Mouse (Mus musculus): ENCODE measurements around the gene Mtap. TPM values are rescaled to one million over a fixed set of nuclear protein-coding genes. Genes with fewer than 3 reads are reported as not detected.

Mtap gene
- polyA plus RNA-seq (2015; fragmentation: Nextera tagmentation; extraction: Ambion mirVana), result 89.6 and 91.5 TPM in 2 replicates

- H3K27ac ChIP-seq, result peak within 1 kb of the TSS; percentile 87
- peak within 1 kb of the TSS; percentile 90 for H3K9ac ChIP-seq
- H3K9me3 ChIP-seq, result no peaks in the 10 kb centered on the region
- WGBS, result 2% methylated on average over 28 of the region's 31 CpGs
- ATAC-seq (ENCODE audit: low FRiP score, low read depth), result peak; percentile 95
- peak within 1 kb of the TSS; percentile 78 for H3K4me2 ChIP-seq (replicated peaks)
- H3K4me1 ChIP-seq, result peaks cover 35% of the 10 kb centered on the region
- peaks cover 3% of the 10 kb centered on the region; the same call in 1 of the 2 replicates for H3K36me3 ChIP-seq
- peak within 1 kb of the TSS; percentile 95 for H3K4me3 ChIP-seq
- H3K27me3 ChIP-seq, result no peaks in the 10 kb centered on the region
These were observed at the start of gene Mtap for GRCm38 (mm10) chr4:89136906-89137541. Gene Mtap, plus strand, starts transcription at chr4:89137122.

DNA sequence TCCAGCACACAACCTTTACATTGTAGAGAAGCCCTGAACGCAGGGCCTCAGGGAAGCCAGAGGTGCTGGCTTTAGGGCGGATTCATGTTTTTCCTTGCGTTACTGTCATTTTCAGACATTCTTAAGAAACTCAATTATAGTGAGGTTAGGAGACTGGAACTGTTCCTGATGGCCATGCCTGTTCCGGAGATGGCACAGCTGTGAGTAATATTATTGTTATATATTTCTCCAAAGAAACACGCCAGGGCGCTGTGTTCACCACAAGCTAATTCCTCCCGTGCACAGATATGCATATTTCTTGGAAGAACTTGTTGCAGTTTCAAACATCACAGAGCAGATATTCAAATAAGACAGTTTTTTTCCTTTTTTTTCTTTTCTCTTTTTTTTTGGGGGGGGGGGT is 47.8 kb upstream of the Mtap start:
- Histone ChIP-seq H3K36me3 (no peaks in the 10 kb centered on the region), H3K27ac (no peak overlapping the region), H3K4me3 (no peak overlapping the region), H3K4me1 (no peaks in the 10 kb centered on the region), H3K27me3 (no peaks in the 10 kb centered on the region), H3K4me2 (replicated peaks) (no peak overlapping the region), H3K9ac (no peak overlapping the region), H3K9me3 (no peaks in the 10 kb centered on the region)
- ATAC-seq (ENCODE audit: low FRiP score, low read depth), result no peak
- 85% methylated on average over 7 of the region's 7 CpGs for WGBS

DNA sequence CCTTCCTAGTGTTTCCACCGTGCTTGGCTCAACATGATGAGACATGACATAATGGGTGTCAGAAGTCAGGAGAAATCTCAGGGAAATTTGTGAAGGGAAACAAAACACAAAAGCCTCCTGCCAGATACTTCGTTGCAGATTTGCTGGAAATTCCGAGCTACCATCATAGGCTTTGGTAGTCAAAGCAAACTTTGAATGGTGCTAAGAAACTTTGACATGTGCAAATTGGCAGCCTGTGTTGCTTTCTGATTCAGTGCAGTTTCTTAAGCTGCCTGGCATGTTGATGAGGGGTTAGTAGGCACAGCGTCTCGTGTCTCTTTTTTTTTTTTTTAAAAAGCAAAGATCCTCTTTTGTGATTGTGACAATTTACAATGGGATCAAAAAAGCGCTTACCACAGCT is 46.7 kb upstream of the Mtap start:
- Histone ChIP-seq H3K4me2 (replicated peaks) (no peak overlapping the region), H3K36me3 (no peaks in the 10 kb centered on the region), H3K9me3 (no peaks in the 10 kb centered on the region), H3K27ac (no peak overlapping the region), H3K9ac (no peak overlapping the region), H3K27me3 (no peaks in the 10 kb centered on the region), H3K4me3 (no peak overlapping the region), H3K4me1 (peaks cover 4% of the 10 kb centered on the region)
- no peak for ATAC-seq (ENCODE audit: low FRiP score, low read depth)
- WGBS, result 82% methylated on average over 6 of the region's 6 CpGs

GRCm38 (mm10) chr4:89092153-89092552 is 44.8 kb upstream of the Mtap start:
- WGBS, result 72% methylated on average over 5 of the region's 5 CpGs
- H3K4me3 ChIP-seq, result no peak overlapping the region
- no peak overlapping the region for H3K9ac ChIP-seq
- peaks cover 13% of the 10 kb centered on the region for H3K4me1 ChIP-seq
- H3K4me2 ChIP-seq (replicated peaks), result no peak overlapping the region
- no peaks in the 10 kb centered on the region for H3K9me3 ChIP-seq
- H3K36me3 ChIP-seq, result no peaks in the 10 kb centered on the region
- H3K27me3 ChIP-seq, result no peaks in the 10 kb centered on the region
- no peak overlapping the region for H3K27ac ChIP-seq
- ATAC-seq (ENCODE audit: low FRiP score, low read depth), result no peak

GRCm38 (mm10) chr4:89094773-89095172 is 42.1 kb upstream of the Mtap start:
- no peak overlapping the region for H3K9ac ChIP-seq
- 28% methylated on average over 5 of the region's 5 CpGs for WGBS
- H3K4me3 ChIP-seq, result no peak overlapping the region
- H3K36me3 ChIP-seq, result no peaks in the 10 kb centered on the region
- no peaks in the 10 kb centered on the region for H3K9me3 ChIP-seq
- no peak overlapping the region for H3K4me2 ChIP-seq (replicated peaks)
- peak; percentile 76 for ATAC-seq (ENCODE audit: low FRiP score, low read depth)
- no peaks in the 10 kb centered on the region for H3K27me3 ChIP-seq
- peaks cover 13% of the 10 kb centered on the region for H3K4me1 ChIP-seq
- no peak overlapping the region for H3K27ac ChIP-seq

GRCm38 (mm10) chr4:89098261-89098660 is 38.7 kb upstream of the Mtap start:
- no peaks in the 10 kb centered on the region for H3K27me3 ChIP-seq
- ATAC-seq (ENCODE audit: low FRiP score, low read depth), result no peak
- WGBS, result 69% methylated on average over 5 of the region's 5 CpGs
- no peak overlapping the region for H3K4me2 ChIP-seq (replicated peaks)
- no peak overlapping the region for H3K27ac ChIP-seq
- H3K36me3 ChIP-seq, result no peaks in the 10 kb centered on the region
- H3K9ac ChIP-seq, result no peak overlapping the region
- H3K4me3 ChIP-seq, result no peak overlapping the region
- no peaks in the 10 kb centered on the region for H3K9me3 ChIP-seq
- peaks cover 13% of the 10 kb centered on the region for H3K4me1 ChIP-seq

DNA sequence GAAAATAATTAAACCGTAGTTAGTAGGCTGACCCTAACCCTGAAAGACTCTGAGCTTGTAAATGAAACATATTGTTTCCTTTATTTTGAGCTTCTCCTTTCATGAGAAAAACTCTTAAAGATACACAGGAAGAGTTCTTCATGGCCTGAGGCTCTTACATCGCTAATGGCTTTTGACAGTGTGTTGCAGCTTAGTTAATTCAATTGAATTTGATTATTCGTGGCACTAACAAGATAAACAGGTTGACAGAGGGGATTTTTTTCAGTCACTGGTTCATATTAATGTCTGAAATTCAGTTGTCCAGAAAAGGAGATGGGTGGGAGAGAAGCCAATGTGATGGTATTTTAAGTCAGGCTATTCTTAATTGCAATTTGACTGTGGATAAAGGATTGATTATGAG is 35.6 kb upstream of the Mtap start:
- no peak overlapping the region for H3K9ac ChIP-seq

GRCm38 (mm10) chr4:89102283-89102682 is 34.6 kb upstream of the Mtap start:
- Histone ChIP-seq H3K27me3 (no peaks in the 10 kb centered on the region), H3K27ac (no peak overlapping the region), H3K4me1 (no peaks in the 10 kb centered on the region), H3K36me3 (no peaks in the 10 kb centered on the region), H3K4me2 (replicated peaks) (no peak overlapping the region), H3K9me3 (no peaks in the 10 kb centered on the region), H3K9ac (no peak overlapping the region), H3K4me3 (no peak overlapping the region)
- ATAC-seq (ENCODE audit: low FRiP score, low read depth), result no peak
- 64% methylated on average over 2 of the region's 2 CpGs for WGBS

More for the DNA sequence above, 35.6 kb upstream of the Mtap start:
- Histone ChIP-seq H3K4me3 (no peak overlapping the region), H3K27me3 (no peaks in the 10 kb centered on the region), H3K4me1 (no peaks in the 10 kb centered on the region), H3K36me3 (no peaks in the 10 kb centered on the region), H3K9me3 (no peaks in the 10 kb centered on the region), H3K4me2 (replicated peaks) (no peak overlapping the region), H3K27ac (no peak overlapping the region)
- ATAC-seq (ENCODE audit: low FRiP score, low read depth), result no peak
- WGBS, result 69% methylated on average over 3 of the region's 3 CpGs

GRCm38 (mm10) chr4:89105486-89105885 is 31.4 kb upstream of the Mtap start:
- H3K9ac ChIP-seq, result no peak overlapping the region
- no peaks in the 10 kb centered on the region for H3K9me3 ChIP-seq
- no peaks in the 10 kb centered on the region for H3K27me3 ChIP-seq
- no peak overlapping the region for H3K27ac ChIP-seq
- H3K4me3 ChIP-seq, result no peak overlapping the region
- H3K4me2 ChIP-seq (replicated peaks), result no peak overlapping the region
- H3K4me1 ChIP-seq, result no peaks in the 10 kb centered on the region
- WGBS, result 34% methylated on average over 2 of the region's 2 CpGs
- H3K36me3 ChIP-seq, result no peaks in the 10 kb centered on the region
- no peak for ATAC-seq (ENCODE audit: low FRiP score, low read depth)

DNA sequence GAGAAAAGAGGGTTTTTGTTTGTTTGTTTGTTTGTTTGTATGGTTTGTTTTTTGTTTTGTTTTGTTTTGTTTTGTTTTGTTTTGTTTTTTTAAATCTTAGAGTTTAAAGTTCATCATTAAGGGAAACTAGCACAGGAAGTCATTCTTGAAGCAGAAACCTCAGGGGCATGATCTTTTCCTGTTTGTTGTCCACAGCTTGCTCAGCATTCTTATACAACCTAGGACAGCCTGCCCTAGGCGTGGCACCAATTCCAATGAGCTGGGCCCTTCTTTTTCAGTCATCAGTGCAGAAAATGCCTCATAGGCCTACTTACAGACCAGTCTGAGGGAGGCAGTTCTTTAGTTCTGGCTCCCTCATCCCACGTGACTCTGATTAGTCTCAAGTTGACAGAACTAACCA is 30.4 kb upstream of the Mtap start:
- H3K9ac ChIP-seq, result no peak overlapping the region
- no peak overlapping the region for H3K27ac ChIP-seq
- H3K4me3 ChIP-seq, result no peak overlapping the region
- no peak for ATAC-seq (ENCODE audit: low FRiP score, low read depth)
- WGBS, result 56% methylated on average over 2 of the region's 2 CpGs
- no peaks in the 10 kb centered on the region for H3K4me1 ChIP-seq
- no peaks in the 10 kb centered on the region for H3K27me3 ChIP-seq
- H3K4me2 ChIP-seq (replicated peaks), result no peak overlapping the region
- H3K9me3 ChIP-seq, result no peaks in the 10 kb centered on the region
- no peaks in the 10 kb centered on the region for H3K36me3 ChIP-seq

DNA sequence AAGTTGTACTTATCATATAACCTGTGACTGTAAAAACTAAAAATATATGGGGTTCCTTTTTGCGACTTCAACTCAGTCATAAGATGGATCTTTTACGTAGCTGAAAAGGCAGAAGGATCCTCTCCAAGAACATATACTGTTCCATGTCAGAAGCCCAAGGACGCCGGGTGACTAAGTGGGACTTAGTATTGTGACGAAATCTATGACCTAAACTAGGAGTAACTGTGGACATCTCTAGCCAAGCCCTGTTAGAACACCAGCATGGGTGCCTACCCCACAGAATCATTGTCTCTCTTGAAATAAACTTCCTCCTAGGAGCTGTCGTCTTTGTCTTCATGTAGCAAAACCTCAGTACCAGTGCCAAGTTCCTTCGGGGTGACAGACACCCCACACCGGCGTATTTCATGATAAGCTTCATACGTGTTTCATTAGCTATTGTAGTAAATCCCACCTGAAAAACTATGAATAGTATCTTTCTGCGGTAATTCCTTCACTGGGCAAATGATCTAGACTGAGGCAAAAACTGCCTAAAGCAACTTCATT is 24.7 kb upstream of the Mtap start:
- no peak overlapping the region for H3K9ac ChIP-seq
- 0 out of 2 replicates have a peak, but pooled peaks cover 6% of the 10 kb centered on the region for H3K4me1 ChIP-seq
- ATAC-seq (ENCODE audit: low FRiP score, low read depth), result no peak
- no peaks in the 10 kb centered on the region for H3K9me3 ChIP-seq
- no peak overlapping the region for H3K4me2 ChIP-seq (replicated peaks)
- H3K27ac ChIP-seq, result no peak overlapping the region
- WGBS, result 87% methylated on average over 11 of the region's 11 CpGs
- H3K4me3 ChIP-seq, result no peak overlapping the region
- H3K36me3 ChIP-seq, result no peaks in the 10 kb centered on the region
- no peaks in the 10 kb centered on the region for H3K27me3 ChIP-seq

- 56% methylated on average over 4 of the region's 4 CpGs for WGBS
- no peak for ATAC-seq (ENCODE audit: low FRiP score, low read depth)
- H3K4me1 ChIP-seq, result 0 out of 2 replicates have a peak, but pooled peaks cover 6% of the 10 kb centered on the region
- H3K9me3 ChIP-seq, result no peaks in the 10 kb centered on the region
- no peak overlapping the region for H3K4me3 ChIP-seq
- H3K27me3 ChIP-seq, result no peaks in the 10 kb centered on the region
- H3K4me2 ChIP-seq (replicated peaks), result no peak overlapping the region
- no peaks in the 10 kb centered on the region for H3K36me3 ChIP-seq
- H3K27ac ChIP-seq, result no peak overlapping the region
- no peak overlapping the region for H3K9ac ChIP-seq
These were observed 24.1 kb upstream of the Mtap start for GRCm38 (mm10) chr4:89112782-89113181.

GRCm38 (mm10) chr4:89116006-89116405 is 20.9 kb upstream of the Mtap start:
- no peaks in the 10 kb centered on the region for H3K36me3 ChIP-seq
- no peak overlapping the region for H3K9ac ChIP-seq
- no peaks in the 10 kb centered on the region for H3K27me3 ChIP-seq
- WGBS, result 83% methylated on average over 2 of the region's 2 CpGs
- H3K9me3 ChIP-seq, result no peaks in the 10 kb centered on the region
- 0 out of 2 replicates have a peak, but pooled peaks cover 6% of the 10 kb centered on the region for H3K4me1 ChIP-seq
- no peak overlapping the region for H3K27ac ChIP-seq
- H3K4me3 ChIP-seq, result no peak overlapping the region
- ATAC-seq (ENCODE audit: low FRiP score, low read depth), result no peak
- no peak overlapping the region for H3K4me2 ChIP-seq (replicated peaks)
